Mouse (Mus musculus): ENCODE measurements at regions not wholly inside any gene's neighbourhood (a gene's known extent, or its start where the extent isn't known, plus 50 kb on each side); places are given as distances from the start of the nearest gene placed in this dataset.

DNA sequence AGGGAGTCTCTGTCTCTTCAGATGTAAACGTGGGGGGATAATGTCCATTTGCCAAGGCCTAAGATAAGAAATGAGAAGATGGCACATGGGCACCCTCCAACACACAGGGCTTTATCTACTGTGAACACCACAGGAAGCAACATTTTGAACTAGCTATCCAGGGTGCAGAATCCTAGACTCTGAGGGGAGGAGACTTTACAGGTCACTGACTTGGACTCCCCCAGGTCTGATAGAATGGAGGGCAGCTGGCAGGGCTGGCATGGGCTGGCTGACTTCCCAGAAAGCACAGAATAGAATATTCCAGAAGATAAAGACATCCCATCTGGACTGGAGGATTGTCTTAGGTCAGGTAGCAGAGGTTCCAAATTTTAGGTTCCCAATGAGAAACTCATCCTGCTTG is 201.2 kb upstream of the Ncam1 start:
- TF ChIP-seq EP300 (IDR thresholded peaks at IDR 0.05; ENCODE audit: low read length) (no peak), CTCF (conservative IDR thresholded peaks at IDR 0.05 in 1 of 2, IDR thresholded peaks at IDR 0.05 in 1 of 2; ENCODE audit: low read depth in 2 of 2, low read length in 2 of 2) (no peak), ZC3H11A (IDR thresholded peaks at IDR 0.05; ENCODE audit: low read depth, low read length) (no peak), HCFC1 (IDR thresholded peaks at IDR 0.05; ENCODE audit: low read depth, low read length) (no peak), SIN3A (IDR thresholded peaks at IDR 0.05; ENCODE audit: low read length) (no peak), CHD1 (IDR thresholded peaks at IDR 0.05; ENCODE audit: low read depth, low read length) (no peak), TBP (conservative IDR thresholded peaks at IDR 0.05; ENCODE audit: low read depth, low read length) (no peak), POLR2A (IDR thresholded peaks at IDR 0.05; ENCODE audit: low read depth, low read length) (no peak), MAFK (IDR thresholded peaks at IDR 0.05; ENCODE audit: insufficient replicate concordance, low read length) (no peak), RCOR1 (conservative IDR thresholded peaks at IDR 0.05; ENCODE audit: low read depth, low read length) (no peak), CHD2 (IDR thresholded peaks at IDR 0.05; ENCODE audit: low read length) (no peak), TCF12 (IDR thresholded peaks at IDR 0.05; ENCODE audit: low read depth, low read length) (no peak), MXI1 (IDR thresholded peaks at IDR 0.05; ENCODE audit: low read depth, low read length) (no peak)

All from CH12.LX (cell line).